Mouse (Mus musculus) C2C12 (cell line): ENCODE data around the gene Tceal3.

Experiments used
- CTCF ChIP-seq: IDR thresholded peaks from one replicate; pipeline ENCODE4 v1.5.1; 2011; ENCODE audit not compliant: control insufficient read depth, insufficient read depth, insufficient read length
- FOSL1 ChIP-seq: IDR thresholded peaks from one replicate; pipeline ENCODE4 v1.8.0; 2011; ENCODE audit warnings: mild to moderate bottlenecking, low read length; ENCODE audit not compliant: poor library complexity, insufficient read depth, severe bottlenecking
- MAX ChIP-seq: IDR thresholded peaks from one replicate; pipeline ENCODE4 v1.6.1; 2011; ENCODE audit warnings: mild to moderate bottlenecking, control low read depth
- MYOG ChIP-seq: IDR thresholded peaks from one replicate; pipeline ENCODE4 v1.6.1; 2011; ENCODE audit not compliant: control insufficient read depth, insufficient read length; ENCODE audit errors: extremely low read depth
- USF1 ChIP-seq: IDR thresholded peaks from one replicate; pipeline ENCODE4 v1.6.1; 2011; ENCODE audit warnings: low read depth, mild to moderate bottlenecking, control low read depth, moderate library complexity

DNA sequence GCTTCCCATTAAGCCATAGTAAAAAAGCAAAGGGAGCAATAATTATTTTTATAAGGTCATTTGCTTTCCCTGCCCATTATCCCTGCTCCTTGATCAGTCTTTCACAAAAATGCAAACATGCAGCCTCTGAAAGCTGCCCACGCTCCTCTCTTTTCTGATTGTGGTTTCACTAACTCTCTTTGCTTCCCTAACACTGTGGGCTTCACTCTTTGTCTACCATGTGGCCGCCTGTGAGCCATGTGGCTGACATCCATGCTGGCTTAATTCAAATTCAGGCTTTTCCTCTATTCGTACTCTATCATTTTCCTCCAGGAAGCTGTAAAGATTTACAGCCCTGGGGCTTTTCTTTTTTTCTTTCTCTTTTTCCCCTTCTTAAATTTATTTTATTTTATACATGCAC lies 20.7 kb downstream of the Tceal3 start:
- TF ChIP-seq CTCF (no peak), FOSL1 (no peak), USF1 (no peak), MAX (no peak), MYOG (no peak)
